Mouse (Mus musculus) right cerebral cortex, postnatal 10 days (tissue): ENCODE results near the gene 1110025L11Rik.
"Not testable (repeated sequence)": the region's sequence is repeated elsewhere in the genome, so short reads cannot be mapped to it uniquely, and the experiment has no call there.

Source experiments
- DNase-seq, 2 experiments: peaks; one replicate each; pipeline ENCODE4 v3.0.0; 2021; ENCODE audit warnings: low spot score in 2 of 2

1110025L11Rik gene

DNA sequence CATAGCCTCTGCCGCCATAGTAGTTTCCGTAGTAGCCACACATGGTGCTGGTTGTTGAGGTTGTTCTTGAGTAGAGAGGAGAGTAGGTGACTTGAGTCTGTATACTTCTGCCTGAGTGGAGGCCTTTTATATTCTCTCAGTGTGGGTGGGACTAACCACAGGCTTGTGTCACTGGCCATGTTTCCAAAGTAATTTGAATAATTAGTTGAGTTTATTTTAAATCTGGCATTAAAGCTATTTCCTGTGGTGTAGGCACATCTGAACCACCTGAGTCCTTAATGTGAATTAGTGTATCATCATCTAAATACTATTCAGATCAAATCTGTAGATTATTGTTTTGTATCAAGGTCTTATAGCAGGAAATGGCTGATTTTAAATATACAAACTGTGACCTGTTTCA lies at the start of gene 1110025L11Rik:
Gene 1110025L11Rik, minus strand, starts transcription at position 101 of the 400 bp plus-strand sequence.
- DNase-seq = not testable (repeated sequence)

DNA sequence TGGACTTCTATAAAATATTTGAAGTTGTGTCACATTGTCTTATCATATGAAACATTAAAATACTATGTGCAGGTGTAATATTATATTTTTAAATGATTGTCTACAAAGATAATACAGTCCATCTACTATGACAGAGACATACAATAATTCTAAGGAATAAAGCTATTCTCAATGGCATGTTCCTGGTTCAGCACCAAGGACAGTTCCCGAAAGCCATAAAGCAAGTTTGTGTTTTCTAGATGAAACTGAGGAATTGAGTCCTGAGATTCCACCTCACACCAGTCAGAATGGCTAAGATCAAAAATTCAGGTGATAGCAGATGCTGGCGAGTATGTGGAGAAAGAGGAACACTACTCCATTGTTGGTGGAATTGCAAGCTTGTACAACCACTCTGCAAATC lies 7.2 kb upstream of the 1110025L11Rik start:
- not testable (repeated sequence) for DNase-seq

DNA sequence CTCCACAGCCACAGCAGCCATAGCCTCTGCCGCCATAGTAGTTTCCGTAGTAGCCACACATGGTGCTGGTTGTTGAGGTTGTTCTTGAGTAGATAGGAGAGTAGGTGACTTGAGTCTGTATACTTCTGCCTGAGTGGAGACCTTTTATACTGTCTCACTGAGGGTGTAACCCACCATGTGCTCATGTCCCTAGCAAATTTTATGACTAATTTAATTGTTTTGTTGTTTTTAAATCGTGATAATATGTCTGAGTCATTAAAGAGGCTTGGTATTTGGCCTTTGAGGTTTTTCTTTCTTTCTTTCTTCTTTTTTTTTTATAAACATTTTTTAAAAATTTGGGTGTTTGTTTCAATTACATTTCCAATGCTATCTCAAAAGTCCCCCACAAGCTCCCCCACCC lies 16.0 kb downstream of the 1110025L11Rik start, which contains the start of gene Krtap6-5:
Gene Krtap6-5, minus strand, starts transcription at position 101 of the 400 bp plus-strand sequence.
- no peak for DNase-seq

DNA sequence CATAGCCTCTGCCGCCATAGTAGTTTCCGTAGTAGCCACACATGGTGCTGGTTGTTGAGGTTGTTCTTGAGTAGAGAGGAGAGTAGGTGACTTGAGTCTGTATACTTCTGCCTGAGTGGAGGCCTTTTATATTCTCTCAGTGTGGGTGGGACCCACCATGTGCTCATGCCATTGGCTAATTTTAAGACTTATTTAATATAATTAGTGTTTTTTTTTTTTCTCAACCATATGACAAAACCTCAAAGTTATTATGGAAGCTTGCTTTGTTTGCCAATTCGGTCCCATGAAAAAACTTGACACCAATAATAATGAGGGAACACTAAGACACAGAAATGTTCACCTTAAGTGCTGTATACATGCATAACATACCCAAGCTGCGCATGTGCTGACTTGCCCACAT lies 22.4 kb downstream of the 1110025L11Rik start, which contains the start of gene Gm10228:
Gene Gm10228, minus strand, starts transcription at position 101 of the 400 bp plus-strand sequence.
- not testable (repeated sequence) for DNase-seq

DNA sequence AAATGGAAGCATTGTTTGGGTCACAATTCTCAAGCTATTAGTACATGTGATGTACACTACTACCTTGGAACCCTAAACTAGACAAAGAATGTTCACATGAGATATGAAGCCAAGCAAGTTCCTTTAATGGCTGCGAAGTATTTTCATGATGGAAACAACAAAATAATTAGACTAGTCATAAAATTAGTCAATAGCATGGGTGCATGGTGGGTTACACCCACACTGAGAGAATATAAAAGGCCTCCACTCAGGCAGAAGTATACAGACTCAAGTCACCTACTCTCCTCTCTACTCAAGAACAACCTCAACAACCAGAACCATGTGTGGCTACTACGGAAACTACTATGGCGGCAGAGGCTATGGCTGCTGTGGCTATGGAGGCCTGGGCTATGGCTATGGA lies 32.4 kb downstream of the 1110025L11Rik start, which contains the start of gene Krtap6-1:
Gene Krtap6-1, plus strand, starts transcription at position 301 of the 400 bp plus-strand sequence.
- not testable (repeated sequence) for DNase-seq

DNA sequence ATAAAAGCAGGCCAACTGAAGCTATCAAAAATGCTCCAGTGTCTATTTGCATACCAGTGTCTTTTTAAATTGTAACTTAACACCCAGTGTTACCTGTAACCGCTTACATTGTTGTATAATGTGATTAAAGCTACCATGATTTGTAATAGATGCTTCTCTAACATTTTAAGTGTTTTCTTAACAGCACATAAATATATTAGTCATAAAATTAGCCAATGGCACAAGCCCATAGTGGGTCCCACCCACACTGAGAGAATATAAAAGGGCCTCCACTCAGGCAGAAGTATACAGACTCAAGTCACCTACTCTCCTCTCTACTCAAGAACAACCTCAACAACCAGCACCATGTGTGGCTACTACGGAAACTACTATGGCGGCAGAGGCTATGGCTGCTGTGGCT lies 48.8 kb downstream of the 1110025L11Rik start, which contains the start of gene Gm10229:
Gene Gm10229, plus strand, starts transcription at position 301 of the 400 bp plus-strand sequence.
- not testable (repeated sequence) for DNase-seq

DNA sequence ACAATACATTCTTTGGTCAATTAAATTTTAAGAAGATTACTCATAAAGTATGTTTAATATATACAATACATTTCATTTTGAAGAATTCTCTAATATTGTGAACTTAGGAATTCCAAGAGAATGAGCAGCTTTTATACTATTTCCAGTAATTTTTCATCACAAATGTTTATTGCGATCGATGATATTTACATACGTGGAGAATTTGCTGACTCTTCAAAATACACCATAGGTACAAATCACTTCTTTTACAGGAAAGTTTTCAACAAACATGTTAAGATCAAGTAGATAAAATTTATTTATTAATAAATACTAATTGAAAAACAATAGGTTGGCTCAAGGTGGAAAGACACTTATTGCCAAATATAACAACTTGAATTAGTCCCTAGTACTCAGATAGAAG lies 49.8 kb downstream of the 1110025L11Rik start:
- no peak for DNase-seq
